Comparison of ENCODE assay signal across 9 mouse cellular contexts in genomic region chr1:88806960-88807359, GRCm38 (mm10).
DNase-seq lines count a peak whose midpoint lies in the region; ATAC-seq lines count a peak whose summit lies in the region.
"Had no signal": no experiment of that assay in that cellular context is flagged by ENCODE, and none has a peak within 500 bp of the region (broad histone marks: within the 10 kb centered on the region; RNA-seq: fewer than 3 reads in every experiment).

No protein-coding gene starts in this region.

- no peak overlapping the region for H3K27ac ChIP-seq in hindbrain, embryonic 10.5 days
- H3K27ac ChIP-seq in hindbrain, embryonic 16.5 days (ENCODE audit: low read depth, low read length), result no peak overlapping the region
- no peak overlapping the region for H3K27ac ChIP-seq in hindbrain, embryonic 14.5 days
- H3K27ac ChIP-seq: limb, embryonic 13.5 days had no signal

- ATAC-seq in hindbrain, embryonic 16.5 days, result no peak
- ATAC-seq in hindbrain, embryonic 14.5 days (ENCODE audit: low FRiP score), result no peak

- intact Hi-C loops in gastrocnemius, postnatal 14 days (cut with DNase I; ENCODE audit: low total_unique reads), result no loop called here

- peaks cover 17% of the 10 kb centered on the region for H3K4me1 ChIP-seq in hindbrain, embryonic 10.5 days (replicated peaks)
- H3K4me1 ChIP-seq in hindbrain, embryonic 16.5 days (ENCODE audit: control insufficient read depth, insufficient read depth, low read depth, low read length), result no peaks in the 10 kb centered on the region
- no peaks in the 10 kb centered on the region for H3K4me1 ChIP-seq in hindbrain, embryonic 14.5 days (replicated peaks; ENCODE audit: control insufficient read depth, insufficient read depth, low read length)

- DNase-seq in hindbrain, embryonic 10.5 days (ENCODE audit: low spot score), result peak; percentile 33
- DNase-seq in urinary bladder, postnatal 14 days (ENCODE audit: low spot score), result peak; percentile 9
- DNase-seq in urinary bladder, adult 2 months (ENCODE audit: low spot score), result no peak
- peak; percentile 44 for DNase-seq in gastrocnemius, postnatal 14 days
- peak; percentile 19 to 49 for DNase-seq in lung, adult 18-20 months
- no peak for DNase-seq in adipocyte (ENCODE audit: low spot score)
- no peak for DNase-seq in hindbrain, embryonic 14.5 days (ENCODE audit: low spot score)

- H3K4me3 ChIP-seq in hindbrain, embryonic 10.5 days, result no peak overlapping the region
- no peak overlapping the region for H3K4me3 ChIP-seq in hindbrain, embryonic 16.5 days (ENCODE audit: low read length)
- no peak overlapping the region for H3K4me3 ChIP-seq in hindbrain, embryonic 14.5 days (replicated peaks; ENCODE audit: low read length)
- H3K4me3 ChIP-seq: limb, embryonic 13.5 days had no signal

- no peaks in the 10 kb centered on the region for H3K27me3 ChIP-seq in hindbrain, embryonic 10.5 days (ENCODE audit: insufficient read depth, poor library complexity, severe bottlenecking)
- no peaks in the 10 kb centered on the region for H3K27me3 ChIP-seq in hindbrain, embryonic 16.5 days (replicated peaks; ENCODE audit: control insufficient read depth, insufficient read depth, low read length)
- H3K27me3 ChIP-seq in hindbrain, embryonic 14.5 days (ENCODE audit: control insufficient read depth, insufficient read depth, low read length), result no peaks in the 10 kb centered on the region
- H3K27me3 ChIP-seq: limb, embryonic 13.5 days had no signal

- H3K9ac ChIP-seq in hindbrain, embryonic 16.5 days (ENCODE audit: low read depth, low read length), result no peak overlapping the region
- H3K9ac ChIP-seq in hindbrain, embryonic 14.5 days, result no peak overlapping the region
- H3K9ac ChIP-seq: limb, embryonic 13.5 days had no signal

- no peak overlapping the region for H3K4me2 ChIP-seq in hindbrain, embryonic 16.5 days (ENCODE audit: low read length)
- no peak overlapping the region for H3K4me2 ChIP-seq in hindbrain, embryonic 14.5 days (replicated peaks)
- H3K4me2 ChIP-seq: limb, embryonic 13.5 days had no signal

- no peaks in the 10 kb centered on the region for H3K36me3 ChIP-seq in hindbrain, embryonic 10.5 days
- H3K36me3 ChIP-seq in hindbrain, embryonic 16.5 days (ENCODE audit: control insufficient read depth, insufficient read depth, low read length), result no peaks in the 10 kb centered on the region
- no peaks in the 10 kb centered on the region for H3K36me3 ChIP-seq in hindbrain, embryonic 14.5 days (replicated peaks; ENCODE audit: control insufficient read depth, insufficient read depth)
- H3K36me3 ChIP-seq: limb, embryonic 13.5 days had no signal

- H3K9me3 ChIP-seq in hindbrain, embryonic 10.5 days, result peaks cover 9% of the 10 kb centered on the region; the same call in 1 of the 2 replicates
- no peaks in the 10 kb centered on the region for H3K9me3 ChIP-seq in hindbrain, embryonic 16.5 days (ENCODE audit: control insufficient read depth, low read length)
- no peaks in the 10 kb centered on the region for H3K9me3 ChIP-seq in hindbrain, embryonic 14.5 days (ENCODE audit: control insufficient read depth, low read length)
- H3K9me3 ChIP-seq: limb, embryonic 13.5 days had no signal

- 55% methylated on average over 6 of the region's 6 CpGs for WGBS in hindbrain, embryonic 10.5 days
- 72% methylated on average over 6 of the region's 6 CpGs for WGBS in hindbrain, embryonic 16.5 days
- WGBS in hindbrain, embryonic 14.5 days, result 57% methylated on average over 6 of the region's 6 CpGs

Comparison
In these comparisons a context has a peak if more than half of its experiments do, and no peak if none do; other contexts are left out.
1. DNase-seq: peak in hindbrain, embryonic 10.5 days (single experiment), urinary bladder, postnatal 14 days (single experiment), gastrocnemius, postnatal 14 days (single experiment) and lung, adult 18-20 months (2 of 2); none in urinary bladder, adult 2 months (single experiment), adipocyte (single experiment) and hindbrain, embryonic 14.5 days (single experiment).